7 mouse cellular contexts compared by ENCODE assay signal in the genomic region with DNA sequence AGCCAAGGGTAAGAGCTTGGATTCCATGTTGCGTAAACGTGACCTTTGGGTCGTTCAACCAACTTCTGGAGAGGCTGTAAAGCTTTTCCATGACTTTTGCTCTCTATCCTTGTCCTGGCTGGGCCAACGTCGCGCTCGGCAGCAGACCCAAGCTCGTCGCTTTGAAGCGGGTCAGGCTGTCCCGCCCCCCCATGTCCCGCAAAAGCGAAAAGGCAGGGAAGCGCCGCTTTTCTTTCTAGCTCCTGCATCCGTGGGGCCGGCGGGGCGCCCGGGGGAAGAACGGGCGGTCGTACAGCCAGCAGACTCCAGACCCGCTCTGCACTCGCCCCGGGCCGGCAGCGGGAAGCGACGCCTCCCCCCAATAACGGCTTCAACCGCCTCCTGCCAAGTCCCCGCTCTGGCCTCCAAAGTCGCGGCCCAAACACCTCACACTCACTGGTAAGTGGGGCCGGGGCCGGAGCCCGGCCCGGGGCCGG. TPM values are rescaled to one million over a fixed set of nuclear protein-coding genes. Genes with fewer than 3 reads are reported as not detected.
DNase-seq lines count a peak whose midpoint lies in the region; ATAC-seq and TF ChIP-seq lines count a peak whose summit lies in the region.

A gene (plus strand): TSS at position 364 of the 476 bp plus-strand sequence.

- peak; percentile 76 for DNase-seq in MEL (ENCODE audit: low read depth, low spot score)
- DNase-seq in layer of hippocampus, postnatal 25 days (ENCODE audit: extremely low spot score in 1 of 2, low spot score in 1 of 2): no peak
- DNase-seq in c-Kit-positive CD71-positive TER-119-positive erythroid progenitor cells, embryonic 14.5 days (ENCODE audit: low spot score): no peak

- peak within 1 kb of the TSS; percentile 72 to 80 for H3K4me3 ChIP-seq in MEL (ENCODE audit: control insufficient read depth in 1 of 2, insufficient read depth in 1 of 2, low read depth in 2 of 2, low read length in 2 of 2)
- H3K4me3 ChIP-seq in erythroblast, embryonic 14.5 days (replicated peaks): peak within 1 kb of the TSS; percentile 81

- peaks cover 46% of the 10 kb centered on the region for H3K79me2 ChIP-seq in MEL (ENCODE audit: control insufficient read depth, insufficient read depth, low read length, poor library complexity)

- H3K9ac ChIP-seq in MEL (ENCODE audit: control insufficient read depth, low read depth, low read length, poor library complexity, severe bottlenecking): peak within 1 kb of the TSS; percentile 86

- peaks cover 8 to 25% of the 10 kb centered on the region in 2 experiments for H3K36me3 ChIP-seq in MEL (ENCODE audit: control insufficient read depth in 1 of 2, insufficient read depth in 2 of 2, low read length in 2 of 2)
- peaks cover 7% of the 10 kb centered on the region for H3K36me3 ChIP-seq in erythroblast, embryonic 14.5 days (ENCODE audit: control insufficient read depth)

- ATAC-seq in CD4-positive, CD25-positive, alpha-beta regulatory T cell, adult 4 months: peak; percentile 30
- peak in 1 of 2 experiments; percentile 46; a peak in 2 of 4 replicates for ATAC-seq in hematopoietic stem cell, adult 5-6 weeks (replicated peaks in 1 of 2; ENCODE audit: insufficient read depth in 1 of 2, low FRiP score in 2 of 2, low TSS enrichment in 1 of 2, low read depth in 1 of 2, poor library complexity in 2 of 2, severe bottlenecking in 2 of 2)
- peak; percentile 32 for ATAC-seq in megakaryocyte, adult 5-6 weeks (ENCODE audit: poor library complexity, severe bottlenecking)

- peak; percentile 15 to 58; a peak in 3 of 4 replicates for TF ChIP-seq EP300 in MEL (IDR thresholded peaks at IDR 0.05; ENCODE audit: low read depth in 1 of 2, low read length in 2 of 2)

- TF ChIP-seq RAD21 in MEL (IDR thresholded peaks at IDR 0.05; ENCODE audit: low read depth, low read length): no peak

- H3K9me3 ChIP-seq in MEL (replicated peaks; ENCODE audit: insufficient read depth, low read length): no peaks in the 10 kb centered on the region
- no peaks in the 10 kb centered on the region for H3K9me3 ChIP-seq in erythroblast, embryonic 14.5 days (ENCODE audit: control insufficient read depth, low read length)

- TF ChIP-seq POLR2A in MEL (IDR thresholded peaks at IDR 0.05; ENCODE audit: control insufficient read depth in 1 of 2, insufficient read depth in 1 of 2, low read depth in 1 of 2, low read length in 2 of 2, poor library complexity in 1 of 2): no peak; a peak in 1 of 4 replicates

- no peaks in the 10 kb centered on the region for H3K27me3 ChIP-seq in MEL (ENCODE audit: control insufficient read depth in 1 of 2, insufficient read depth in 2 of 2, low read length in 2 of 2)
- H3K27me3 ChIP-seq in erythroblast, embryonic 14.5 days (ENCODE audit: control insufficient read depth): no peaks in the 10 kb centered on the region

- no peak for TF ChIP-seq CTCF in MEL (IDR thresholded peaks at IDR 0.05 in 2 of 3, conservative IDR thresholded peaks at IDR 0.05 in 1 of 3; ENCODE audit: control insufficient read depth in 1 of 3, insufficient read depth in 1 of 3, low read depth in 2 of 3, low read length in 3 of 3, poor library complexity in 1 of 3, severe bottlenecking in 1 of 3)

- peaks cover 4 to 10% of the 10 kb centered on the region in 2 experiments; a peak in 3 of 4 replicates for H3K4me1 ChIP-seq in MEL (ENCODE audit: control insufficient read depth in 1 of 2, insufficient read depth in 2 of 2, low read length in 2 of 2)
- H3K4me1 ChIP-seq in erythroblast, embryonic 14.5 days (ENCODE audit: control insufficient read depth): peaks cover 26% of the 10 kb centered on the region

- peak within 1 kb of the TSS; percentile 90 for H3K27ac ChIP-seq in MEL (ENCODE audit: control insufficient read depth, low read depth, low read length)

TF ChIP-seq in MEL, 35 proteins besides CTCF, POLR2A, EP300 and RAD21:
- TF ChIP-seq MAZ (IDR thresholded peaks at IDR 0.05; ENCODE audit: low read depth, low read length) (peak; percentile 16; the same call in 1 of the 2 replicates), ZMIZ1 (IDR thresholded peaks at IDR 0.05; ENCODE audit: low read depth, low read length) (no peak), MYB (IDR thresholded peaks at IDR 0.05; ENCODE audit: low read depth, low read length) (peak; percentile 97), CHD1 (IDR thresholded peaks at IDR 0.05; ENCODE audit: low read depth, low read length) (peak; percentile 55; the same call in 1 of the 2 replicates), SIN3A (IDR thresholded peaks at IDR 0.05; ENCODE audit: low read length) (no peak; the same call in 1 of the 2 replicates)

RNA-seq across cellular contexts. Expression of the gene that starts here (rescaled TPM):
- polyA plus RNA-seq in CD4-positive, CD25-positive, alpha-beta regulatory T cell, adult 4 months (2017; shearing (Covaris generic)): 10 to 100 TPM; 20.7 to 22.2 TPM
- 52.5 and 55.3 TPM in 2 replicates for total RNA-seq in MEL (2012; rRNA removed)
- polyA plus RNA-seq in MEL (2012; ENCODE audit: insufficient read depth in 1 of 2, insufficient read length in 2 of 2, low read depth in 1 of 2, low replicate concordance in 2 of 2, missing spikeins in 1 of 2): 100 to 1,000 TPM in 1 of 2 experiments, 10 to 100 TPM in 1; 43.4 to 416 TPM
- polyA plus RNA-seq in erythroblast, embryonic 14.5 days (2012): 0.07 and 0.21 TPM in 2 replicates
- 46.1 and 56.0 TPM in 2 replicates for total RNA-seq in hematopoietic stem cell, adult 5-6 weeks (2017)
- 10 to 100 TPM; 14.1 to 14.5 TPM for total RNA-seq in layer of hippocampus, postnatal 25 days (2021)
- 14.6 and 21.5 TPM in 2 replicates for total RNA-seq in megakaryocyte, adult 5-6 weeks (2015)
- total RNA-seq in megakaryocyte, adult 5-6 weeks (2017): 26.0 and 31.1 TPM in 2 replicates

Comparison
In these comparisons a context has a peak if more than half of its experiments do, and no peak if none do; other contexts are left out.
1. RNA of the gene that starts here (polyA plus RNA-seq): 43.4 to 416 TPM in MEL and 20.7 to 22.2 TPM in CD4-positive, CD25-positive, alpha-beta regulatory T cell, adult 4 months; 0.07 to 0.21 TPM in erythroblast, embryonic 14.5 days; every median in the first group is over 10 times any median in the second.